Mouse (Mus musculus): ENCODE data around the gene Sox15. TPM values are rescaled to one million over a fixed set of nuclear protein-coding genes. Genes with fewer than 3 reads are reported as not detected.

Sox15 gene
- polyA plus RNA-seq, 1 experiment from 2014 or later = 0.37 TPM

DNA sequence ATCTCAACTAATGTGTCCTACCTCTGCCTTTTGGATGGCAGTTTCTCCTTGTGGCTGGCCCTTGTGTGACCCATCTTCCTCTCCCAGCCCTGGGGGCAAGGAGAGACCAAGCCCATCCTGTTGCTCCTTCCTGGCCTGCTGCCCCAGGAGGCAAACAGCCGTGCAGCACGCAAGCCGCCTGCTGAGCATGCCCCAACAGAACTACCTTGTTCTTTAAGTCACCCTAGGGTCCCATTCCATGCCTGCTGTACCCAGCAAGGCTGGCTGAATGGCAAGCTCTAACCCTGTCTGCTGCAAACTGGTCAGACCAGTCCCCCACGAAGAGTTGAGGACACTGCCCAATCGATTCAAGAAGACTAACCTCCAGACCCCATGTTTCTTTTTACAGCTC lies 946 bp downstream of the Sox15 start:
- Histone ChIP-seq H3K9me3 (no peaks in the 10 kb centered on the region), H3K4me3 (0 out of 2 replicates have a peak overlapping the region, but pooled peaks have one; percentile 9), H3K4me1 (replicated peaks) (peaks cover 37% of the 10 kb centered on the region), H3K27me3 (ENCODE audit: insufficient read depth, poor library complexity, severe bottlenecking) (no peaks in the 10 kb centered on the region), H3K36me3 (peaks cover 91% of the 10 kb centered on the region), H3K27ac (peak overlapping the region; percentile 66)
- DNase-seq (ENCODE audit: low spot score) = no peak
- WGBS = 81% methylated on average over 5 of the region's 5 CpGs

- 81% methylated on average over 10 of the region's 10 CpGs for WGBS
- H3K27ac ChIP-seq = peak overlapping the region; percentile 66
Measured at GRCm38 (mm10) chr11:69656617-69657461, 1.7 kb downstream of the Sox15 start.

GRCm38 (mm10) chr11:69657462-69657881 lies 2.4 kb downstream of the Sox15 start:
- H3K27ac ChIP-seq = no peak overlapping the region
- no peaks in the 10 kb centered on the region for H3K27me3 ChIP-seq (ENCODE audit: insufficient read depth, poor library complexity, severe bottlenecking)
- no peaks in the 10 kb centered on the region for H3K9me3 ChIP-seq
- H3K4me1 ChIP-seq (replicated peaks) = peaks cover 46% of the 10 kb centered on the region
- 85% methylated on average over 15 of the region's 15 CpGs for WGBS
- no peak overlapping the region for H3K4me3 ChIP-seq
- H3K36me3 ChIP-seq = peaks cover 77% of the 10 kb centered on the region
- DNase-seq (ENCODE audit: low spot score) = no peak

More at GRCm38 (mm10) chr11:69656617-69657461, 1.7 kb downstream of the Sox15 start:
- DNase-seq (ENCODE audit: low spot score) = peak; percentile 61
- Histone ChIP-seq H3K36me3 (peaks cover 84% of the 10 kb centered on the region), H3K4me1 (replicated peaks) (peaks cover 45% of the 10 kb centered on the region), H3K27me3 (ENCODE audit: insufficient read depth, poor library complexity, severe bottlenecking) (no peaks in the 10 kb centered on the region), H3K4me3 (no peak overlapping the region), H3K9me3 (no peaks in the 10 kb centered on the region)

GRCm38 (mm10) chr11:69661221-69661881 lies 6.2 kb downstream of the Sox15 start:
- Histone ChIP-seq H3K4me3 (peak overlapping the region; percentile 60), H3K27me3 (ENCODE audit: insufficient read depth, poor library complexity, severe bottlenecking) (no peaks in the 10 kb centered on the region), H3K27ac (peak overlapping the region; percentile 95), H3K36me3 (peaks cover 71% of the 10 kb centered on the region), H3K4me1 (replicated peaks) (peaks cover 37% of the 10 kb centered on the region), H3K9me3 (no peaks in the 10 kb centered on the region)
- no peak for DNase-seq (ENCODE audit: low spot score)
- 82% methylated on average over 3 of the region's 3 CpGs for WGBS

DNA sequence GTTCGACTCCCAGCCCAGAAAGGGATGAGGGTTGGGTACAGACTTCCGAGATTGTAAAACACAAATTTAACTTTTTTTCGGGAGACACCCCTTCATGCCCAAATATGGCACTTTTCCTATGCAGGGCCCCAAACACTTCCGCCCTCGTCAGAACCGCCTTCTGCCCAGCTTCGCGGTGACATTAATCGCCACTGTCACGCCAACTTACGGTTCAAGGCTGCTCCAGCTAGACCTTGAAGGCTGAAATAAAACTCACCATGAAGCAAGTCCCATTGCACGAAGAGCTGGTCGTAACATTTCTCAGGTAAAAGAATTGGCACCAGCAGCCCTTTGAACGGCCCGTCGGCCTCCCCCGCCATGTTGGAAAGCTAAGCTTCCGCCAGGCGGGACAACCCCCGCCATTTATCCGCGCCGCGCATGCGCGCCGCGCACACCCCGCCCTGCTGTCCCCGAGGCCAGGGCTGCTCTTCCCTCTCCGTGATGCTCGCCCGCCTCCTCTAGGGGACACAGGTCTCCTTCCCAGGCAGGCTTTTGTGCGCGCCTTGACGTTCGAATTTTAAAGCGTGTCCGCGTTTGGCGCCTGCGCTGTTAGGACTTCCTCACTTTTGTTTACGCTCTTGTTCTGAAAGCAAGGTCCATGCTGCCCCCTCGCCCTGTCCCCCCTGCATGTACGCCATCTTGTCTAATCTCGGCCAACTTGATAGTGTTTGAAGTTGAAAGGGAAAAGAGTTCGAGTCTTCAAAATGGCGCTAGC lies 7.3 kb downstream of the Sox15 start, which contains the start of gene Mpdu1:
Gene Mpdu1 (minus strand): TSS at position 430 of the 754 bp plus-strand sequence.
- Histone ChIP-seq H3K27me3 (ENCODE audit: insufficient read depth, poor library complexity, severe bottlenecking) (no peaks in the 10 kb centered on the region), H3K4me3 (peak within 1 kb of the TSS; percentile 60), H3K36me3 (peaks cover 69% of the 10 kb centered on the region), H3K4me1 (replicated peaks) (peaks cover 29% of the 10 kb centered on the region), H3K9me3 (no peaks in the 10 kb centered on the region), H3K27ac (peak within 1 kb of the TSS; percentile 95)
- WGBS = under 1% methylated on average over 48 of the region's 48 CpGs
- DNase-seq (ENCODE audit: low spot score) = peak; percentile 97

DNA sequence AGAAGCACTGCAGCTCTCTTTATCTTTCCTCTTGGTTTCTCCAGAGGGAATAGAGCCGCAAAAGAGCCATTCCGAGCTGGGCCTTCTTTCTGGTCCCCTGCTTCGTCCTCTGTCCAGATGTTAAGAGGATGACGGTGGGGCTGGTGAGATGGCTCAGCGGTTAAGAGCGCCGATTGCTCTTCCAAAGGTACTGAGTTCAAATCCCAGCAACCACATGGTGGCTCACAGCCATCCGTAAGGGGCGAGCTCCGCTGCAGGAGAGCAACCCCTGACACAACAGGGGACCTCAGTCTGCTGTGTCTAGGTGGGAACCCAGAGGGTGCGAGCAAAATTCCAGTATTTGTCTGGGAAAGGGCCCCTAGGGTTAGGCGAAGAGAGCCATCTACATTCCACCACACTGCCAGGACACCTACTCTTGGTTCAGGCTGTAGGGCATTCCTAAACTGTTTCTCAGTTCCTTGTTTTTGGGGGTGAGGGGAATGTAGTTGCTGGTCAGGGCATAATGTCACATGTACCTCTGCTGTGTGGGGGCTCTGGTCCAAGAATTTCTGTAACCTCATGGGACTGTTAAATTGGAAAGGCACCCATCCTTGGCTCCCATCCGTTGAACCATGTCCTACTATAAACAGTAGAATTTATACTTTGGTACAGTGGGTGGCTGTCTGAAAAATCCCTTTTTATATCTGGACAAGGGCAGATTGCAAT lies 8.0 kb downstream of the Sox15 start:
- no peaks in the 10 kb centered on the region for H3K27me3 ChIP-seq (ENCODE audit: insufficient read depth, poor library complexity, severe bottlenecking)
- DNase-seq (ENCODE audit: low spot score) = no peak
- no peaks in the 10 kb centered on the region for H3K9me3 ChIP-seq
- H3K4me1 ChIP-seq (replicated peaks) = peaks cover 26% of the 10 kb centered on the region
- peaks cover 69% of the 10 kb centered on the region for H3K36me3 ChIP-seq
- H3K4me3 ChIP-seq = peak overlapping the region; percentile 60
- WGBS = 67% methylated on average over 13 of the region's 13 CpGs
- H3K27ac ChIP-seq = peak overlapping the region; percentile 95

- Histone ChIP-seq H3K9me3 (no peaks in the 10 kb centered on the region), H3K4me1 (replicated peaks) (peaks cover 26% of the 10 kb centered on the region), H3K4me3 (no peak overlapping the region), H3K27ac (peak overlapping the region; percentile 95), H3K27me3 (ENCODE audit: insufficient read depth, poor library complexity, severe bottlenecking) (no peaks in the 10 kb centered on the region), H3K36me3 (peaks cover 69% of the 10 kb centered on the region)
- no peak for DNase-seq (ENCODE audit: low spot score)
- 90% methylated on average over 6 of the region's 6 CpGs for WGBS
Measured at GRCm38 (mm10) chr11:69663795-69664194, 8.7 kb downstream of the Sox15 start.

GRCm38 (mm10) chr11:69664841-69665240 lies 9.7 kb downstream of the Sox15 start:
- WGBS = 94% methylated on average over 7 of the region's 7 CpGs
- H3K4me1 ChIP-seq (replicated peaks) = peaks cover 34% of the 10 kb centered on the region
- peaks cover 70% of the 10 kb centered on the region for H3K36me3 ChIP-seq
- DNase-seq (ENCODE audit: low spot score) = no peak
- H3K4me3 ChIP-seq = peak overlapping the region; percentile 21
- H3K27ac ChIP-seq = no peak overlapping the region
- no peaks in the 10 kb centered on the region for H3K9me3 ChIP-seq
- no peaks in the 10 kb centered on the region for H3K27me3 ChIP-seq (ENCODE audit: insufficient read depth, poor library complexity, severe bottlenecking)

DNA sequence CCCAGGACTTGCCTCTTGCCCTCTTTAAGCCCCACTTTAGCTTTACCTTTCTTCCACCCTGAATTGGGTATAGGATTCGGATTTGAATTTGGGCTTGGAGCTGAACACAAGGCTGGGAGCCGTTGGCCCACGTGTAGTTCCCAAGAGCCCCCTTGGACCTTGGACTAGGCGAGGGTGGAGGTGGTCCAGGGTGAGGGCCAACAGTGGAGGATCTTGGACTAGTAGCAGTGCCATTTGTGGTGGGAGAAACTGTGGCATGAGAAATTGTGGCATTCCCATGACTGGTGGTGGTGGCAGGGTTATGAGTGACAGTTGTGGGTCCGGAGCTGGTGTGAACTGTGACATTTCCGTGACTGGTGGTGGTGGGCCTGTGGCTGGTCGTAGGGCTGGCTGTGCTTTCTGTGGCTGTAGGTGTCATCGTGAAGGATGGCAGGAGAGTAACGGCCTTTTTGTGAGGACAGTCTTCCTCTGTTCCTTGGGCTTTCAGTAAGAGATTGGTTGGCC lies 10.4 kb downstream of the Sox15 start:
- Histone ChIP-seq H3K36me3 (peaks cover 70% of the 10 kb centered on the region), H3K9me3 (no peaks in the 10 kb centered on the region), H3K4me1 (replicated peaks) (peaks cover 41% of the 10 kb centered on the region), H3K27me3 (ENCODE audit: insufficient read depth, poor library complexity, severe bottlenecking) (no peaks in the 10 kb centered on the region), H3K4me3 (peak overlapping the region; percentile 20), H3K27ac (no peak overlapping the region)
- DNase-seq (ENCODE audit: low spot score) = no peak
- 87% methylated on average over 9 of the region's 9 CpGs for WGBS

DNA sequence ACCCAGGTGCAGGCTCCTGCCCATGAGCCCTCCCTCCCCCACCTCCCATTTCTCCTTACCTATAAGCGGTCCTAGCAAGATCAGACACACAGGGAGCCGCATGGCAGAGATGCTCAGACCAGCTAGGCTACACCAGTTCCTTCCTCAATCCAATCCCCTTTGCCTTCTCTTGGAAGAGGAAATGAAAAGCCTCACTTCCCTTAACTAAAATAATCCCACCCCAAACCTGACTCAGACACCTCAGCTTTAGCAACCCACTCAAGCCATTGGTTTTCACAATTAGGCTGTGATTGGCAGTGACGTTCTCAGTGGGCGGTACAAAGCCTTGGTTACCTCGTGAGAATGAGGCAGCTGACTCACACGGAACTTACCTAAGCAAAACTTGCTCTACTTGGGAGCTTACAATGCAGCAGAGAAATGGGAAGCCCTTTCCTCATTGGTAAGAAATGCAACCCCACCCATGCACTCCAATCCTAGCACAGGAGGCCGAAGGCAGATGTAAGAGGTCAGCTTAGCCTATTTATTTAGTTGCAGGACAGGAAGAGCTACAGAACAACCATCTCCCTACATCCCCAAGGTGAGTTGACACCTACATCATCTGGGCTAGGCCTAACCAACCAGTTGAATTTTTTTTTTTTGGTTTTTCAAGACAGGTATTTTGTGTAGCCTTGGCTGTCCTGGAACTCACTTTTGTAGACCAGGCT lies 11.0 kb downstream of the Sox15 start, which contains the start of gene Cd68:
Gene Cd68 (minus strand): TSS at position 193 of the 704 bp plus-strand sequence.
- H3K36me3 ChIP-seq = peaks cover 76% of the 10 kb centered on the region

DNA sequence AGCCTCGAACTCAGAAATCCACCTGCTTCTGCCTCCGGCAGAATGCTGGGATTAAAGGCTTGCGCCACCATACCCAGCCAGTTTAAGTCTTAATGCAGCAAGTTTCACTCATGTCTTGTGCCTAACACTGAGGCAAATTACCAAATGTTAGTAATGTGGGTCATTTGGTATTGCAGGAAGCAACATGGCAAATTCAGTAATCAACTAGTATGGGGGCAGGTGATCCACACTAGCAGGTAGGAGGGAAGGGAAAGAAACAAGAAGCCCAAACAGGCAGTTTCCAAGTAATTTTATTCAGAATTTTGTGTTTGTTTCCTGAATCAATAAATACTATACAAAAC lies 11.5 kb downstream of the Sox15 start:
- no peak for DNase-seq (ENCODE audit: low spot score)
- peaks cover 39% of the 10 kb centered on the region for H3K4me1 ChIP-seq (replicated peaks)
- peaks cover 81% of the 10 kb centered on the region for H3K36me3 ChIP-seq
- no peaks in the 10 kb centered on the region for H3K27me3 ChIP-seq (ENCODE audit: insufficient read depth, poor library complexity, severe bottlenecking)
- WGBS = 89% methylated on average over 3 of the region's 3 CpGs
- no peaks in the 10 kb centered on the region for H3K9me3 ChIP-seq
- H3K27ac ChIP-seq = no peak overlapping the region
- H3K4me3 ChIP-seq = no peak overlapping the region

More for the DNA sequence above, 11.0 kb downstream of the Sox15 start, which contains the start of gene Cd68:
- Histone ChIP-seq H3K27ac (no peak within 1 kb of the TSS), H3K9me3 (no peaks in the 10 kb centered on the region), H3K27me3 (ENCODE audit: insufficient read depth, poor library complexity, severe bottlenecking) (no peaks in the 10 kb centered on the region), H3K4me1 (replicated peaks) (peaks cover 44% of the 10 kb centered on the region), H3K4me3 (peak within 1 kb of the TSS; percentile 20)
- WGBS = 39% methylated on average over 7 of the region's 7 CpGs
- DNase-seq (ENCODE audit: low spot score) = peak; percentile 40

All from hindbrain, embryonic 10.5 days (tissue).